Mouse (Mus musculus) spleen, postnatal 4 days (tissue): ENCODE data around the gene Bud23.

Source experiments
- DNase-seq, 2 experiments: peaks; one replicate each; pipeline ENCODE4 v3.0.0; 2022; ENCODE audit warnings: low spot score in 2 of 2

Bud23 gene

DNA sequence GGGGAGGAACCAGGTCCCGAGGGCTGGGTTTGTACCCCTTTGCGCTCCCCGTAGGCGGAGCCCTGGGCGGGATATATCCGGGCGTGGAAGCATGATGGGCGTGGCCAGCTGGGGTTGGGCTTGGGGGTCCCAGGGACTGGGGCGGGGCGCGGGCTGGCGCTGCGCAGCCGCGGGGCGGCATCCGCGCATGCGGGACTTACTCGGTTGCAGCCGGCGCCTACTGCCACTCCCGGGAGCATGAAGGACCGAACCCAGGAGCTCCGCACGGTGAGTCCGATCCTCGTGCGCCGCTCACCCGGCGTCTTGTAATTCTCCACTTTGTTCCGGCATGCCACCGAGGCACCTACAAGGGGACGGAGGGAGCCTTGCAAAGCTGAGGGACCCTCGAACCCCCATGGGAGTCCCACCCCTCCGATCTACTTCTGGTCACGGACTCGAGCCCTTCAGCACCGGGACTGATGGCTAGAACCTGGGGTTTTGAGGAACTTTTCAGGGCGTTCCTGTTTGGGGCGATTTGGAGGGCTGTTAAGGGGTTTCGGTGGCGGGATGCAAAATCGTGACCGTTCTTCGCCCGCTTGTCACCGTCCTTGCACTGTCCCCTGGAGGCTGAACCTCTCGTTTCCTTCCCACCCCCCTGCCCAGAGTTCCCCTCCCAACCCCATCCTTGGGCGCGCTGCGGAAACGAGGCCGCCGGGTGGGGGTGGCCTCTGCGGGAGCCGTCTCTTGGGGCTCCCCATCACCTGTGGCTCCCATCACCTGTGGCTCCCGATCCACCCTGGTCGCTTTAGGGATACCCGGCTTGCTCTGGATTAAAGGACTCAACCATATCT lies 41.2 kb downstream of the Bud23 start, which contains the start of gene Stx1a:
TSS of gene Stx1a (plus strand) at position 139 of the 830 bp plus-strand sequence.
- DNase-seq: peak; percentile 74 to 78

DNA sequence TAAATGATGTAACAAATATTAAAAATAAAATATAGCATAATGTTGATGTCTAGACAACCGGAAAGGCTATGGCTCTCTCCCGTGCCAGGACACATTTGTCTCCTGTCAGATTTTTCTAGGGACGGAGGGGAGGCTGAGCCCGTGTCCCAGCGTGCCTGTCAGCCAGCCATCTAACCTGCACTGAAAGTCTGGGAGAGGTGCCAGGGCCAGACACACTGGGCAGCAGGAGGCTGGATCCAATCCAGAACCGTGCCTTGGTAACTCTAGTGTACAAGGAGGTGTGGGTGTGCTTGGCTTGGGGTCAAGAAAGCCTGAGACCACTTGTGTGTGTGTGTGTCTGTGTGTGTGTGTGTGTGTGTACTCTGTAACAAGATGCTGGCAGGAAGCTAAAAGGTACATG lies 42.9 kb downstream of the Bud23 start:
- no peak for DNase-seq

DNA sequence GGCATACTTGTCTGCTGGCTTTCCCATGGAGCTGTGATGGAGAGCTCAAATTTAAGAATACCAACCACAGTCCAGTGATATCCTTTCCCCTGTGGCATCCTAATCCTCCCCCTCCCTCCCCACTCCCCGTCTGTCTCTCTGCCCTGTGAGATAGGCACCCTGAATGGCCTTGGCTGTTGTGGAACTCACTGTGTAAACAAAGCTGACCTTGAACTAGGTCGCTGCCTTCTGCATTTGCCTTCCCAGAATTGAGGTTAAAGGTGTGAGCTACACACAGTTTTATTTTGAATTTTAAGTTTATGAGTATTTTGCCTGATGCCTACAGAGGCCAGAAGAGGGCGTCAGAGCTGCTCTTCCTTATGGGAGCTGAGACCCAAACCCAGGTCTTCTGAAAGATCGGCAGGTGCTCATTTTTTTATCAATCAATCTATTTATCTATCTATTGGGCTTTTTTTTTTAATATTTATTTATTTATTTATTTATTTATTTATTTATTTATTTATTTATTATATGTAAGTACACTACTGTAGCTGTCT lies 48.5 kb downstream of the Bud23 start:
- DNase-seq: no peak

DNA sequence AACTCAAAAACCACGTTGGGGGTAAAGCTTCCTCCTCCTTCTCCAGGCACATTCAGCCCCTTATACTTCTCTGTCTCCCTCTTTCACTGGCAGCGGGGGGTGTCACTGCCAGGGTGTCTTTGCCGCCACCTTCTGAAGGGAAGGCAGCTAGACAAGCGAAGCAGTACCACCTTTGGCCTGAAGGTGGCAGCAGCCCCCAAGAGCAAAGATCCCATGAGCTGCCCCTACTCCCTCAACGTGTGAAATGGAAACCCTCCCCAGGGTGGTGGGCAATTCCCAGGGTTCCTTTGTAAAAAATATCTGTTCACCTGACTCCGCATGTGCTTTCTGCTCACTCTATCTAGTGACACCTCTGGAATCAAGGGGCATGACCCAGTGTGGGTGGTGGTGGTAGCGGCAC lies 49.3 kb downstream of the Bud23 start:
- DNase-seq: peak; percentile 82 to 94

DNA sequence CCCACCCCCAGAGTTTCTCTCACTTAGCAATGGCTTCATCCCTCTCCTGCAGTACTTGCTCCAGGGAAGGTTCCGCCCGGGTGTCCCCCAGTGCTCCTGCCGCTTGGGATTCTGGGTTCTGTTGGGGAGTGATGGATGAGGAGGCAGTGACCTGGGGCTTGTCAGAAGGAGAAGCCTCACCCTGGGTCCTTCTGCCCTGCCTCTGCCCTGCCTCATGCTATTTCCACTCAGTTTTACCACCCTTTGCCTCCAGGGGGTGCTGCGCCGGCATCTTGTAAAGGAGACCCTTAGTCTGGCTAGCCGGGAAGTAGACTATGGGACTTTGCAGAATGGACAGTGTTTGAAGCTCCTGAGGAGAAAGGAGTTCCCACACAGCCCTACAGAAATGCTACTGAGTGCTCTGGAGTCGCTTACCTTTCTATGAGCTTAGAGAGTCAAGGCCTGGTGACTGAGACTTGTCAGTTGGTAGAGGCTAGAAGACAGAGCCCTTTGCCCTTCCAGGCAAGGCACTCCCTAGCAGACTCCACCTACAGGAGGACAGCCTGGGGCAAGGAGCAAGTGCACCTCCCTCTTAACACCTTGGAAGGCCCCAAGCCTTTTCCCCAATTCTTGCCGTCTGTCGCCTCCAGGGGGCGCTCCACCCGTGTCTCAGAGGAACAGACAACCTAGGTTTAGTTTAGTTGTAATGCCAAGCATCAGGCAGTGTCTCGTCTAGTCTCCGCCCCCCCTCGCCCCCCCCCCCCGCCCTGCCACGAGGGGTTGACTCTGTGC lies 51.9 kb downstream of the Bud23 start:
- peak; percentile 85 to 96 for DNase-seq

DNA sequence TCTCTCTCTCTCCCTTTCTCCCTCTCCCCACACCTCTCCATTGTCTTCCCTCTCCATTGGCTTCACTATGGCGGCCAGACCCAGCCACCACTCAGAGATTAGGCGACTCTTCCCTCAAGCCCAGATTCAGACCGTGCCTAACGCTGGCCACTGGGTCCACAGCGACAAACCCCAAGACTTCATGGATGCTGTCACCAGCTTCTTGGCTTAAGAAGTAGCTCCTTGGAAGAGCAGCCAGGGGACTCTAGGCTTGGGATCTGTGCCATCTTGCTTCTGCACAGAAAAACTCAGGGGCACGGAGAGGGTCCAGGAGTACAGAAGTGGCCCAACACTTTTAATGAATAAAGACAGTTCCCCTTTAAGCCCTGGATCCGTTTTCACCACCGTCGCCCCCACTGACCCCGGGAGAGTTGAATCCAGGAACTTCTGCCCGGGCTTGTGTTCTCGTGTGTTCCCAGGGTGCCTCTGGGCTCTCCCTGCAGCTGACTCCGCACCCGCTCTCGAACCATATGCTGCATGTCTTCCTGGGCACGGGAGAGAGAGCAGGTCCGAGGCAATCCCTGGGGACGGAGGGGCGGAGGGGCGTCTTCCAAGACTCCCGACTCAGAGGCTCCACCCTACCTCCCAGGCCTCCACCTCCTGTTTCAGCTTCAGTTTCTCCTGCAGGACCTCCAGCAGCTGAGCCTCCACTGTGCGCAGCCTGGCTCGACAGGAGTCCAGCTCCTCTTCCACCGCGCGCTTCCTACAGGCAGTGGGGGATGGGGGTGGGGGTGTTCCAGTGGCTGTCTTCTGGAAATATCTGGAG lies 52.7 kb downstream of the Bud23 start:
- no peak for DNase-seq

DNA sequence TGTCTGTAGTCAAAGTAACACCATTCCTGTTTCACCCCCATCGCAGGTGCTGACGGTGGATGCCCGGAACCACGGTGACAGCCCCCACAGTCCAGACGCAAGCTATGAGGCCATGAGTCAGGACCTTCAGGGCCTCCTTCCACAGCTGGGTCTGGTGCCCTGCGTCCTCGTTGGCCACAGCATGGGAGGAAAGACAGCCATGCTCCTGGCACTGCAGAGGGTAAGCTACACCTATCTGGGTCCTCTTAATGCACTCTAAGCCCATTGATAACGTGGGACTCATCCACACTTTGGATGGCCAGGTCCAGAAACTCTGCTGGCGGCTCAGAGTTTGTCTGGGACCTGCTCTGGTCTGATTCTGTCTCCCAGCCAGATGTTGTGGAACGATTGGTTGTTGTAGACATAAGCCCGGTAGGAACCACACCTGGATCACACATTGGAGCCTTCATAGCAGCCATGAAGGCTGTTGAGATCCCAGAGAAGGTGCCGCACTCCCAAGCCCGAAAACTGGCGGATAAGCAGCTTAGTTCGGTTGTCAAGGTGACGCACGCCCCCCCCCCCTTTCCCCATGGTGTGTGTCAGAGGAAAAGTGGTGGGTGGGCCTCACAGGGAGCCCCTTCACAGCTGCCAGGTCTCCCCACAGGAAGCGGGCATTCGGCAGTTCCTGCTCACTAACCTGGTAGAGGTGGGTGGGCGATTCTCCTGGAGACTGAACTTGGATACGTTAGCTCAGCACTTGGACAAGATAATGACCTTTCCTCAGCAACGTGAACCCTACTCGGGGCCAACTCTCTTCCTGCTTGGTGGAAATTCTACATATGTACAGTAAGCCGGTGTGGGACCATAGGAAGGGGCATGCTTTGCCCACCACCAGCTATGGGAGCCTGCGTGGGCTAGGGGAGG lies 53.7 kb downstream of the Bud23 start:
- no peak for DNase-seq

DNA sequence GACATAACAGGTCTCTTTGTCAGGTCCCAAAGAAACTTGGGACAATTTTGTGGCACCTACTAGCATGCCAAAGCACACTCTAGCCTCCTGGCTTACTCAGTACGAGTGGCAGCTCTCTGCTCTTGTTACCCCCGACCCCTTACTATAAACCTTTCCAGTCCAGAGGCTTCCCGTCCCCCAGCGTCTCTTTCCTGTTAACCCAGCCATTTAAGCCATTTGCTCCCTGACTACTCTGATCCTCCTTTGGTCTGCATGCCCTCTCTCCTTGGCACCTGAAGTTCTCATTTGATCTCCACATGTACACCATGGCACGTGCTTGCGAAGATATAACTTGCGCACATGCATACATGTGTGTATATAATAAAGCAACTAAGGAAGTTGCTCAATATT lies 54.4 kb downstream of the Bud23 start:
- no peak for DNase-seq

DNA sequence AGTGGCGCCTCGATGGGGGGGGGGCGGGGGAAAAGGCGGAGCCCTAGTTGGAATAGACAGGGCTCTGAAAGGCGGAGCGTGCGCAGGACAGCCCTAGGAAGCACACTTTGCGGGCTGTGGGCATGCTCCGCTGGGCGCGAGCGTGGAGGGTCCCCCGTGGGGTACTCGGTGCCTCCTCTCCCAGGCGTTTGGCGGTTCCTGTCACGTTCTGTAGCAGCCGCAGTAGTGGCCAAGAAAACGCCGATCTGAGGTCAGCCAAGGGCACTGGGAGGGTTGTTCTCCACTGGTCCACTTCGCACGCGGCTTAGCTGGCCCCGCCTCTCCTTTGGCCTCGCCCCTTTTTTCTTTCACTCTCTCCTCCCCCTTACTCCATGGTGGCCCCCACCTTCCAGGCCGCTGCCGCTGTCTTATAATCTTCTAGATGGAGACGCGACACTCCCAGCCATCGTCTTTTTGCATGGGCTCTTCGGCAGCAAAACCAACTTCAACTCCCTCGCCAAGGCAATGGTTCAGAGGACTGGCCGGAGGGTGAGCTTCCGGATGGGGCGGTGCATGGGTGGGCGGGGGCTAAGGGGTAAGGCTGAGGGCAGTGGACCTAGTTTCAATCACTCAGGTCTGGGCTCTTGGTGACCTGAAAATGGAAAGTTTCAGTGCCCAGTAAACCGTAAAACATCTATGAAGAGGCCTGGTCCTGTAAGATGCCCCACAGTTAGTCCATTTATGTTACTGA lies 55.0 kb downstream of the Bud23 start:
- peak; percentile 84 to 89 for DNase-seq

DNA sequence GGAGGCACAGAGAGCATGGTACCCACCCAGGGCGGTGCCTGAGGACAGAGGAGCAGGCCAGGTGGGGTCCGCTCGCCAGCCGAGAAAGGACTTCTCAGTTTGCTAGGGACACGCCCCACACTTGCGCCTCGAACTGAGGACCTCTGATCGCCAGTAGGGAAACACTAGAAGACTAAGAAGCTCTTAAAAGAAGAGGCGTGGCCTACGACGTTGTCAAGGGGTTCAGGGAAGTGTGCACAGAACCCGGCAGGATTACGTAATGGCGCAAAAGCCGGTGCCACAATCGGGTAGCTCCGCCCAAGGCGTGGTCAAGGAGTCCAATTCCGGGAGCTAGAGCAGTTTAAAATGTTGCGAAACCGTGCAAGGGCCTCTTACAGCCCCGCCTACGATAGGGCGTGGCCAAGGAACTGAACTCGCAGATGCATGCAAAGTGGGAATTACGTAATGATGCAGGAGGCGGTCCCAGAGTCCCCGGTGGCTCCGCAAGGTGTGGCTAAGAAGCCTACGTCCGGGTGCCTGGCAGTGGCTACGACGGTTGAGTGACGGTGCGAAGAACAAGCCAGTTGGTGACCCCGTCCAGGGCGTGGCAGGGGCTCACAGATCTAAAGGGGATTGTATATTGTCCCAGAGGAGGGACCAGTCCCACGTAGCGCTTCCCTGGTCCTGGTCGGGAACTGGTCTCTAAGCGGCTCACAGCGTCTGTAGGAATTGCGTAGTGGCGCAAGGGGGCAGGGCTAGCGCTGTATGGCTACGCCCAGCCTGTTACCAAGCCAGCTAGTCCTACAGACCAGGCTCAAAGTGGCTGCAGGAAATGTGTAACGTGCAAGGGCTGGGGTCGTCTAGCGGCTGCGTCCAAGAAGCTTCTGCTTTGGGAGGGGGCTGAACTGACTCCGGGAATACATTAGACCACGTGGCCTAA lies 55.8 kb downstream of the Bud23 start, which contains the start of gene Abhd11:
TSS of gene Abhd11 (plus strand) at position 482 of the 919 bp plus-strand sequence.
- peak; percentile 97 to 98 for DNase-seq

DNA sequence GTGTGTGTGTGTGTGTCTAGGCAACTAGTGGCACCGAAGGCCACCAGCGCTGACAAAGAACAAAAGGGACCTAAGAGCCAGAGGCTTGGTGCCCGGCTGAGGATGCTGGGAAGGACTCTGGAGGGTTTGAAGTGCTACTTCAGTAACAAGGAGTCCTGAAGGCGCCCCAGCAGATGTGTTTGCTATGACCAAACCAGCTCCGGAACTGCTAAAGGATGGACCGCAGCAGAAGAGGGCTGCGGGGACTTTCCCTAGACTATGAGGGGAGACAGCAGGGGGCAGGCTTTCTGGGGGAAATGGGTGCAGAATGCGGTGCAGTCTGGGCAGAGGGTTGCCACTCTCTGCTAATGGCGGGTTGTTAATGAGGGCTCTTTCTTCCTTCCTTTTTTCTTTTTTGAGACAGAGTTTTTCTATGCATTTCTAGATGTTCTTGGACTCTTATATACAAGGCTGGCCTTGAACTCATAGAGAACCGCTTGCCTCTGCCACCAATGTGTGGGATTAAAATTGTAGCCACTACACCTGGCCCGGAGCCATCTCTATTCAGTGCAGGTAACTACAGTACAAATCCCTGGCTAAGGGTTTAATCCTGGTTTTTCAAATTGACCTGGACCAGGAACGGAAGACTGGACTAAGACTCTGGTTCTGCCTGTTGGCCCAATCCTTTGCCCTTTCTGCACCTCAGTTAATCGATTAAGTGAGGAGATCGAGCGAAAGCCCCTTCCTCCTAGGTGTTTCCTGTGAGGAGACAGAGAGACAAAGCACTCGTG lies 56.8 kb downstream of the Bud23 start:
- no peak for DNase-seq
